Mouse (Mus musculus) hindlimb bud, embryonic 11.5 days (tissue): ENCODE data around the gene Agap1.

Experiments used
- DNase-seq: peaks from one replicate; pipeline ENCODE4 v3.0.0-alpha.2; 2012; ENCODE audit warnings: low read depth, low spot score; ENCODE audit errors: extremely low spot score

Agap1 gene

DNA sequence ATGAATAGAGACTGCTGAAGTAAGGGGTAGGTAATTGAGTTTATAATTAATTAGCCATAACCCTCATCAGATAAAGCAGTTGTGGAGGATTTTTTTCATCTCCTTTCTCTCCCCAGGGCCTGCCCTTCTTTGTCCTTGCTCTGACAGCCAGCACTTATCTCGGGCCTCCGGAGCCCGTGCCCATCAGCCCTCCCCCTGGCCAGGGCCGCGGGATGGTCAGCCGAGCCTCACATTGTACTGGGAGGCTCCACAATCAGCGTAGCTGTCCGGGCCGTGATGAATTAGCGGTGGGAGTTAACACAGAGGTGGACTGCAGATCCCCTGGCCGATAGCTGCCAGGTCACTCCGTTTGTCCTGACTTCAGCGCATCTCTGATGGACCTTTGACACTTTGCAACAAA is 248.7 kb downstream of the Agap1 start:
- no peak for DNase-seq

- DNase-seq: no peak
These were observed 251.1 kb downstream of the Agap1 start for GRCm38 (mm10) chr1:89705670-89706069.

- DNase-seq: no peak
These were observed 252.3 kb downstream of the Agap1 start for GRCm38 (mm10) chr1:89706862-89707261.

GRCm38 (mm10) chr1:89707756-89708480 is 253.3 kb downstream of the Agap1 start:
- DNase-seq: no peak

- no peak for DNase-seq
These were observed 255.2 kb downstream of the Agap1 start for GRCm38 (mm10) chr1:89709824-89710223.

- no peak for DNase-seq
These were observed 259.1 kb downstream of the Agap1 start for GRCm38 (mm10) chr1:89713681-89714080.

GRCm38 (mm10) chr1:89714165-89714980 is 259.8 kb downstream of the Agap1 start:
- DNase-seq: no peak

DNA sequence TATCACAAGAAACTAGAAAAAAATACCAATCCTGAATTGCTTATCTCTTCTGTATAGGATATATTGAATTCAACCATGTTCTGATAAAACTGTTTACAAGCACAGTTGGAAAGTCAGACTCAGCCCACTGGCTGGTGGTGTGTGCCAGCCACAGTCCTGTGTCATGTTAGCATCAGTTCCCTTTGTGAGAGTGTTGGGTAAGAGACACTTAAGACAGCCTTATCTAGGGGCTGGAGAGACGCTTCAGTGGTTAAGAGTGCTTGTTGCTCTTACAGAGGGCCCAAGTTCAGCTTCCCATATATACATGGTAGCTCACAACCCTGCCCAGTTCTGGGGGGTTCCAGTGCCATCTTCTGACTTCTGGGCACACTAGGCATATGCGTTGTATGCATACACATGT is 261.6 kb downstream of the Agap1 start:
- no peak for DNase-seq

GRCm38 (mm10) chr1:89717100-89717499 is 262.5 kb downstream of the Agap1 start:
- DNase-seq: no peak

- no peak for DNase-seq
These were observed 264.3 kb downstream of the Agap1 start for GRCm38 (mm10) chr1:89718782-89719403.

DNA sequence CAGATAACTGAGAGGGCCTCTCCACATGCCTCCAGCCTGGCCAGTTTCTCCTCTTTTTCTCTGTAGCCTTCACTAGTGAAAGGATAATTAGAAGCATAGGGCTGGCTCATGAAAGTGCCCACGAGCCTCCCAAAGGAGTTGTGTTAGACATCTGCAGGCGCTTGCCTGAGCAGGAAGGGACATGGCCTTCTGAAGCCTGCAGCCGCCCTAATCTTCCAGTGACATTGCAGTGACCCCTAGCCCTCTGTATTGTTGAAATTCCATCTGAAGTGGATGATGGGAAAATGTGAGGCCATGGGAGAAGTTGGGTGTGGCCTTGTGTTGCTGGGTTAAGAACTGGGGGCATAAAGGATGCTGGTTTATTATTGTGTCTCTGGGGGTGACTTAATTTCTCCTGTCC is 269.5 kb downstream of the Agap1 start:
- DNase-seq: no peak

DNA sequence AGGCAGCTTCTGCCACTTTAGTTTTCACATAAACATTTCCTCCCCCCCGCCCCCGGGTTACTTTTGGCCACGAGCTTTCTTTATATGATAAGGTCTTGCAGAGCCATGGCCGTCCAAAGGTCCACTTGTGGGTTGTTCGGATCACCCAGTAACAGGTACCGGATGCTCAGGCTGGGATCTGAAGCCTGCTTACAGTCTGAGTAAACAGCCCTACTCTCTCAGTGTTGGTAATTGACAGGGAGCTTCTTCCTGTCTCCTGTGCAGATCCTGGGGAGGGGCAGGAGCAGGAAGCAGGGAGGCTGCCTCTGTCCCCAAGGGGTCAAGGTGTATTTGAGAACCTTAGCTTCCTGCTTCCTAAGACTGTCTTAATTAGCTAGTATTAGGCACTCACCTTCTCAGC is 269.9 kb downstream of the Agap1 start:
- no peak for DNase-seq

DNA sequence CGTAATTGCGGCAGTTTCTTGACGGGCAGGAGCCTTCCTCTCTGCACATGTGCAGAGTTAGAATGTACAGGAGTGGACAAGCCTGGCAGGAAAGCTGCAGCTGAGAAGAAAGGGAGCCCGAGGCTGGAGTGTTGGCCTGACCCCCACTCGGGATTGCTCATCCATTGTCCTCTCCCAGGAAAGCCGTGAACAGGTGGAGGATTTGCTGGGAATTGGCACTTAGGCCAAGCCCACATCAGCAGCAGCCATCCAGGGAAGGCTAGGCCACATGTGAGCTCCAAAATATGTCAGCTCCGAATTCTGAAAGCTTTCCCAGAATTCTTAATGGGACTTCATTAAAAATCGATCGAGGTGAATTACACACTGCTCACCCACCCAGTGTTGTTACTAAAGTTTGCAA is 270.4 kb downstream of the Agap1 start:
- no peak for DNase-seq

DNA sequence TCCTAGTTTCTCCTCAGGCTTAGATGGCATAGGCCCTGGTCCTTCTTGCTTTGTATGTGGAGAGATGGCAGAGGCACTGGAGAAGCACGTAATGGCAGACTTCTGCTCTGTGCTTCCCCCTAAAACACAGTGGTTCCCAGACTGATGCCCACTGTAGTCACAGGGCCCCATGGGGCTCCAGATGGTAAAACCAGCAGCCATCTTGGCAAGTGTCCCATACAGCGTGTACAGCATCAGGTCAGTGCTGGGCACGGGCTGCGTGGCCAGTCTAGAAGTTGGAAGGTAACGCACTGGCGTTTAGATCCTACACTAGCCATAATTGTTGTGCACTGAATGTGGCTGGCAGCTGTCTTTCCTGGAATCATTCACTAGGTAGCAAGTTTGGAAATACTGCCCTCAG is 273.9 kb downstream of the Agap1 start:
- DNase-seq: no peak

DNA sequence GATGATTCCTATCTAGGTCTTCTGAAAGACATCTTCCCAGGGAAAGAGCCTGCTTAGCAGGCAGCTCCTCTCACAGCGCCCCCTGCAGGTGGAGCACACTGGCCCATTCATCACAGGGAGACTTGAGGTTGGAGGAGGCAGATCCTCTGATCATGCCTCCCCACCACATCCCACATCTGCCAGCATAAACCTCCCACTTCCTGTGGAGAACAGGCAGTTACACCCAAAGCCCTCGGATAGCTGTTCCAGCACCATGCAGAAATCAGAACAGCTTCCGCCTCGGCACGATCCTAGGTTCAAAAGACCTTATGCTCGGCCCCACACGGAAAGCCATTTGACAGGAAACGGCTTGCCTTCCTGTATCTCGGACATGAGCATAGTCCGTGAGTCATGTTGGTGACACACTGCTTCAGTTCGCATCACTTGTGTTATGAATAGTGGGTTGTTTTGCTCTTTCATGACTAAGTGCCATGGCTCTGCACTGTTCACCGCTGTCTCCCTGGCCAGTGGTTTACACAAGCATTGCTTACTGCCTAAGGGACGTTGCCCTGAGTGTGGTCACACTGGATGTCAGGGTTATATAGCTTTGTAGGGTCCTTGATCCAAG is 276.1 kb downstream of the Agap1 start:
- no peak for DNase-seq

DNA sequence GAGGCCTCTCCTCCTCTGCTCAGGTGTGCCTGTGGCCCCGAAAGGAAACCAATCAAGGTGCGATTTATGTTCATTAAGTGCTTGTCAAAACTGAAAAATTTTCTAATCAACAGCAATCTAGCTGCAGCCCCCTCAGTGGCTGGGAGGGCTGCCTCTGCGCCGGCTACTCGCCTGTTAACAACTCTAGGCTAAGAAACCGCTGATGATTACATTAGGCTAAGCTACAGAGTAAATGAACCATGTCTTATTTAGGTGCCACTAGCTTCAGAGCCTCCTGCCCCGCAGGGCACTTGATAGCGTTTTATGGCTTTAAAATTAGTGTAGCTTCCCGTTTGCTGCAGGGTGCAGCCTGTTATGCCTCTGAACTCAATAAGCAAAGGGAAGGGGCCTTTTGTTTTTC is 279.8 kb downstream of the Agap1 start:
- no peak for DNase-seq

DNA sequence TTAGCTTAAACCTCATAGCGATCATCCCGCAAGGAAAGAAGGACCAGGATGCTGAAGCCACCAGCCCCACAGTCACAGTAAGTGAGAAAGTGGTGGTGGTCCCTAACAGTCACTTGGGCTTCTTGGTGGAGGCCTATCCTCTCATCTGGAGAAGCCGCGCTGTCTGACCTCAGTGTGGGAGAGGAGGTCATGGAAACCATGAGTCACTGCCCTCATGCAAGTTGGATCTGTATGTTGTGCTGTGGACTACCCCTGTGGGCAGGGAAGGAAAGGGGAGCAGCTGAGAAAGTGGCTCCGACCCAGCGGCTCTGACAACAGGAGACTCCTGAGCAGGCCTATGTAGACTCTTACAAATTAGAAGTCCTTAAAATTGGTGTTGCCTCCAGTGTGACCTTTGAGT is 280.5 kb downstream of the Agap1 start:
- no peak for DNase-seq

- DNase-seq: no peak
These were observed 281.4 kb downstream of the Agap1 start for GRCm38 (mm10) chr1:89736021-89736420.

DNA sequence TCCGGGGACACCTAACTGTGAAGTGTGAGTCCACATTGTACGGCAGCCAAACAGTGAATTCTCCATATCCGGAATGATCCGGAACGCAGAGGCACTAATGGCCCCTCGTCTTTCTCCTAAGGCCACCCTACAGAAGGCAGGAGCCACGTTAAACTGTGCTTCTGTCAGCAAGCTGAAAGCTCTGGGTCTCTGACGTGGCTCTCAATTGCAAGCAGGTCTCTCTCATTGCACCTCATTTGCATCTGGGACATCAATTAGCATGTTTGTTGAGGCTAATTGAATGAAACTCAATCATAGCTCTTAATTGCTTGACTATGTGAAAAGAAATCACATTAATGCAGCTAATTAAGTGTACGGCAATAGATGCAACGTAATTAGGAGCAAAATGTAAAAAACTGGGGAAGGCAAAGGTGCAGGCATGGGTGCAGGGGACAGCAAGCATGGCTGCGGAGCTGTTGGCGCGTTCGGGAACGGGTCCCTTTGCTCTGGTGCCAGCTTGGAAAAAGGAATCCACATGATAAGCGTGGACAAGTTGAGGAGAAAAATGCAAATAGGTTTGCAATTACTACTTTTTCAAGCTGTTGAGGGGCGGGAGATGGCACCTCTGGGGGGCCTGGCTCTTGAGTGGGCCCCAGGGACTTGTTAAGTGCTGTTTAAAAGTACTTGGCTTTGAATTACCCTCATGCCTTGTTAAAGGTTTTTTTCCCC is 284.6 kb downstream of the Agap1 start:
- DNase-seq: no peak

DNA sequence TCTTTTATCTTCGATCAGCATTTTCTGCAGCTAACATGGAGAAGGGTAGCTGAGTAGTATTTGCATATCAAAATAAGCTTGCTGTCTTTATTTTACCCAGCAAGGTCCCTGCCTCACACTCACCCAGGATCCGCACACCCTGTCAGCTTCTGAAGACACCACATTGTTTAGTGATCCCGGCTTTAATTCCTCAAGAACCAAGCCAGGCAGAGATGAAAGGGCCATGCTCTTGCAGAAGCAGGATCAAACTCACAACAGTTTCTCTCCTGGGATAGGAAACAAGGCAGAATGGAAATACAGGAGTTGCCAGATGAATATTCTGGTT is 285.1 kb downstream of the Agap1 start:
- no peak for DNase-seq

GRCm38 (mm10) chr1:89742359-89742758 is 287.8 kb downstream of the Agap1 start:
- no peak for DNase-seq
